Mouse (Mus musculus) neural tube, embryonic 13.5 days (tissue): ENCODE data around the gene Ppp5c. TPM values are rescaled to one million over a fixed set of nuclear protein-coding genes. Genes with fewer than 3 reads are reported as not detected.
A peak's percentile ranks its signal among the peaks of the same experiment; 100 is the strongest.

Experiments used
- ATAC-seq: fragments of 200-750 bp; cut with Nextera tagmentation; 2 replicates; pipeline ENCODE4 v1.8.0; 2017; ENCODE audit warnings: low read depth, mild to moderate bottlenecking, moderate TSS enrichment, moderate library complexity
- H3K27ac ChIP-seq: fragments of 300-500 bp; sonication (generic); replicated peaks from 2 replicates; pipeline ENCODE4 v1.5.1; 2015; ENCODE audit warnings: moderate library complexity, mild to moderate bottlenecking, inconsistent platforms
- H3K27me3 ChIP-seq: fragments of 300-500 bp; sonication (generic); 2 replicates; pipeline ENCODE4 v1.6.1; 2015; ENCODE audit warnings: mild to moderate bottlenecking, inconsistent platforms
- H3K36me3 ChIP-seq: fragments of 300-500 bp; sonication (generic); 2 replicates; pipeline ENCODE4 v1.6.1; 2015; ENCODE audit warnings: mild to moderate bottlenecking, inconsistent platforms
- H3K4me1 ChIP-seq: fragments of 300-500 bp; sonication (generic); replicated peaks from 2 replicates; pipeline ENCODE4 v1.6.1; 2015; ENCODE audit warnings: inconsistent platforms
- H3K4me2 ChIP-seq: fragments of 300-500 bp; sonication (generic); 2 replicates; pipeline ENCODE4 v1.6.1; 2015; ENCODE audit warnings: inconsistent platforms, mild to moderate bottlenecking, moderate library complexity
- H3K4me3 ChIP-seq: fragments of 300-500 bp; sonication (generic); 2 replicates; pipeline ENCODE4 v1.5.1; 2015; ENCODE audit warnings: mild to moderate bottlenecking, inconsistent platforms
- H3K9ac ChIP-seq: fragments of 300-500 bp; sonication (generic); 2 replicates; pipeline ENCODE4 v1.6.1; 2015; ENCODE audit warnings: moderate library complexity, mild to moderate bottlenecking, inconsistent platforms
- H3K9me3 ChIP-seq: fragments of 300-500 bp; sonication (generic); 2 replicates; pipeline ENCODE4 v1.6.1; 2016; ENCODE audit warnings: inconsistent platforms
- WGBS: fragments of 180-500 bp; shearing (Covaris S2); methylation state at CpG from one replicate; pipeline ENCODE4 v1.1.7; 2015; 5-methylcytosine and 5-hydroxymethylcytosine counted together
- polyA plus RNA-seq: library from polyadenylated mRNA; unstranded; fragments of >200 nt; fragmentation: Nextera tagmentation; extraction: Ambion mirVana; gene quantifications from 2 replicates; pipeline ENCODE4 v1.2.1, GENCODE M21; 2015

The Ppp5c gene
- polyA plus RNA-seq, 1 experiment from 2014 or later: 116 TPM

GRCm38 (mm10) chr7:17060031-17060781, 32.5 kb upstream of the Ppp5c start:
- WGBS: 47% methylated on average over 9 of the region's 9 CpGs
- Histone ChIP-seq H3K9me3 (no peaks in the 10 kb centered on the region), H3K9ac (no peak overlapping the region), H3K27ac (peak overlapping the region; percentile 78), H3K4me1 (peaks cover 65% of the 10 kb centered on the region), H3K27me3 (peaks cover 25% of the 10 kb centered on the region), H3K4me3 (peak overlapping the region; percentile 2; the same call in 1 of the 2 replicates), H3K4me2 (peak overlapping the region; percentile 62), H3K36me3 (no peaks in the 10 kb centered on the region)
- ATAC-seq: peak; percentile 20; the same call in 1 of the 2 replicates

GRCm38 (mm10) chr7:17059463-17059844, 31.7 kb upstream of the Ppp5c start:
- Histone ChIP-seq H3K4me3 (no peak overlapping the region), H3K4me2 (peak overlapping the region; percentile 62), H3K9me3 (no peaks in the 10 kb centered on the region), H3K9ac (no peak overlapping the region), H3K4me1 (peaks cover 65% of the 10 kb centered on the region), H3K27ac (peak overlapping the region; percentile 78), H3K27me3 (peaks cover 23% of the 10 kb centered on the region), H3K36me3 (no peaks in the 10 kb centered on the region)
- 82% methylated on average over 3 of the region's 3 CpGs for WGBS
- ATAC-seq: no peak

- Histone ChIP-seq H3K36me3 (no peaks in the 10 kb centered on the region), H3K27me3 (peaks cover 22% of the 10 kb centered on the region), H3K4me1 (peaks cover 65% of the 10 kb centered on the region), H3K4me2 (peak overlapping the region; percentile 62), H3K4me3 (no peak overlapping the region), H3K9ac (peak overlapping the region; percentile 38; the same call in 1 of the 2 replicates), H3K27ac (peak overlapping the region; percentile 78), H3K9me3 (no peaks in the 10 kb centered on the region)
- ATAC-seq: no peak
- WGBS: 49% methylated on average over 8 of the region's 8 CpGs
Measured at GRCm38 (mm10) chr7:17058816-17059462, 31.2 kb upstream of the Ppp5c start.

GRCm38 (mm10) chr7:17058071-17058689, 30.5 kb upstream of the Ppp5c start:
- H3K9me3 ChIP-seq: no peaks in the 10 kb centered on the region
- H3K27ac ChIP-seq: peak overlapping the region; percentile 78
- 6% methylated on average over 16 of the region's 16 CpGs for WGBS
- peak overlapping the region; percentile 38; the same call in 1 of the 2 replicates for H3K9ac ChIP-seq
- peaks cover 14% of the 10 kb centered on the region for H3K27me3 ChIP-seq
- no peak overlapping the region for H3K4me3 ChIP-seq
- peak overlapping the region; percentile 34 for H3K4me2 ChIP-seq
- H3K36me3 ChIP-seq: peaks cover 5% of the 10 kb centered on the region; the same call in 1 of the 2 replicates
- peak; percentile 20 for ATAC-seq
- H3K4me1 ChIP-seq: peaks cover 65% of the 10 kb centered on the region

GRCm38 (mm10) chr7:17056601-17057523, 29.1 kb upstream of the Ppp5c start:
- Histone ChIP-seq H3K9ac (peak overlapping the region; percentile 66), H3K36me3 (peaks cover 5% of the 10 kb centered on the region; the same call in 1 of the 2 replicates), H3K27me3 (peaks cover 9% of the 10 kb centered on the region), H3K4me1 (peaks cover 59% of the 10 kb centered on the region), H3K9me3 (no peaks in the 10 kb centered on the region), H3K27ac (peak overlapping the region; percentile 69), H3K4me3 (peak overlapping the region; percentile 41), H3K4me2 (peak overlapping the region; percentile 63)
- 32% methylated on average over 14 of the region's 14 CpGs for WGBS
- peak; percentile 8; the same call in 1 of the 2 replicates for ATAC-seq

- peak overlapping the region; percentile 66 for H3K9ac ChIP-seq
- H3K4me3 ChIP-seq: peak overlapping the region; percentile 41
- ATAC-seq: peak; percentile 79
- H3K4me1 ChIP-seq: peaks cover 53% of the 10 kb centered on the region
- H3K36me3 ChIP-seq: peaks cover 5% of the 10 kb centered on the region; the same call in 1 of the 2 replicates
- peaks cover 1% of the 10 kb centered on the region; the same call in 1 of the 2 replicates for H3K27me3 ChIP-seq
- H3K4me2 ChIP-seq: peak overlapping the region; percentile 63
- whole genome bisulfite sequencing: under 1% methylated on average over 42 of the region's 42 CpGs
- H3K9me3 ChIP-seq: no peaks in the 10 kb centered on the region
- H3K27ac ChIP-seq: peak overlapping the region; percentile 69
Measured at GRCm38 (mm10) chr7:17056081-17056581, 28.4 kb upstream of the Ppp5c start.

- Histone ChIP-seq H3K27me3 (no peaks in the 10 kb centered on the region), H3K36me3 (peaks cover 5% of the 10 kb centered on the region; the same call in 1 of the 2 replicates), H3K4me1 (peaks cover 45% of the 10 kb centered on the region), H3K4me2 (peak overlapping the region; percentile 63), H3K27ac (no peak overlapping the region), H3K9me3 (no peaks in the 10 kb centered on the region), H3K9ac (no peak overlapping the region), H3K4me3 (peak overlapping the region; percentile 41)
- ATAC-seq: no peak
- WGBS: 90% methylated on average over 4 of the region's 4 CpGs
Measured at GRCm38 (mm10) chr7:17055287-17055946, 27.7 kb upstream of the Ppp5c start.

GRCm38 (mm10) chr7:17054325-17054989, 26.7 kb upstream of the Ppp5c start:
- H3K9me3 ChIP-seq: no peaks in the 10 kb centered on the region
- H3K4me2 ChIP-seq: no peak overlapping the region

GRCm38 (mm10) chr7:17050933-17051594, 23.3 kb upstream of the Ppp5c start:
- H3K27ac ChIP-seq: no peak overlapping the region
- H3K9ac ChIP-seq: no peak overlapping the region
- H3K4me2 ChIP-seq: no peak overlapping the region
- 9% methylated on average over 15 of the region's 17 CpGs for WGBS
- no peak overlapping the region for H3K4me3 ChIP-seq
- no peak for ATAC-seq
- peaks cover 6% of the 10 kb centered on the region for H3K4me1 ChIP-seq
- H3K36me3 ChIP-seq: peaks cover 9% of the 10 kb centered on the region; the same call in 1 of the 2 replicates
- H3K9me3 ChIP-seq: no peaks in the 10 kb centered on the region
- H3K27me3 ChIP-seq: no peaks in the 10 kb centered on the region

More at GRCm38 (mm10) chr7:17054325-17054989, 26.7 kb upstream of the Ppp5c start:
- Histone ChIP-seq H3K4me3 (no peak overlapping the region), H3K27me3 (no peaks in the 10 kb centered on the region), H3K4me1 (peaks cover 36% of the 10 kb centered on the region), H3K27ac (no peak overlapping the region), H3K9ac (no peak overlapping the region), H3K36me3 (peaks cover 5% of the 10 kb centered on the region; the same call in 1 of the 2 replicates)
- WGBS: 90% methylated on average over 16 of the region's 16 CpGs
- ATAC-seq: no peak

GRCm38 (mm10) chr7:17050491-17050890, 22.8 kb upstream of the Ppp5c start:
- ATAC-seq: no peak
- no peaks in the 10 kb centered on the region for H3K9me3 ChIP-seq
- H3K27me3 ChIP-seq: no peaks in the 10 kb centered on the region
- H3K36me3 ChIP-seq: peaks cover 9% of the 10 kb centered on the region; the same call in 1 of the 2 replicates
- H3K4me2 ChIP-seq: no peak overlapping the region
- no peak overlapping the region for H3K9ac ChIP-seq
- no peak overlapping the region for H3K27ac ChIP-seq
- H3K4me1 ChIP-seq: 0 out of 2 replicates have a peak, but pooled peaks cover under 1% of the 10 kb centered on the region
- 67% methylated on average over 11 of the region's 11 CpGs for WGBS
- H3K4me3 ChIP-seq: no peak overlapping the region
